Mouse (Mus musculus) MEL (cell line): Measurements from ENCODE around the gene Scd3. TPM values are rescaled to one million over a fixed set of nuclear protein-coding genes. Genes with fewer than 3 reads are reported as not detected.

Experiments
- DNase-seq: peaks from one replicate; pipeline ENCODE4 v3.0.0; 2011; ENCODE audit warnings: low read depth, low spot score
- H3K27ac ChIP-seq: 2 replicates; pipeline ENCODE4 v1.5.1; 2012; ENCODE audit warnings: low read depth, mild to moderate bottlenecking, control low read depth, low read length, moderate library complexity; ENCODE audit not compliant: control insufficient read depth
- H3K27me3 ChIP-seq, 2 experiments: fragments of 150-350 bp in 1 of 2; sonication (generic) in 1 of 2; 2 replicates each; pipeline ENCODE4 v1.6.1; 2012; ENCODE audit warnings: low read length in 2 of 2, mild to moderate bottlenecking in 2 of 2, improper control_type of control experiment in 1 of 2, moderate library complexity in 1 of 2; ENCODE audit not compliant: insufficient read depth in 2 of 2, control insufficient read depth in 1 of 2
- H3K36me3 ChIP-seq, 2 experiments: 2 replicates each; pipeline ENCODE4 v1.6.1; 2012 to 2014; ENCODE audit warnings: low read length in 2 of 2, improper control_type of control experiment in 1 of 2, inconsistent platforms in 1 of 2, mild to moderate bottlenecking in 1 of 2; ENCODE audit not compliant: insufficient read depth in 2 of 2, control insufficient read depth in 1 of 2
- H3K4me1 ChIP-seq, 2 experiments: fragments of 150-350 bp in 1 of 2; sonication (generic) in 1 of 2; 2 replicates each; pipeline ENCODE4 v1.6.1; 2012; ENCODE audit warnings: low read length in 2 of 2, improper control_type of control experiment in 1 of 2, mild to moderate bottlenecking in 1 of 2; ENCODE audit not compliant: insufficient read depth in 2 of 2, control insufficient read depth in 1 of 2
- H3K4me3 ChIP-seq, 2 experiments: fragments of 150-350 bp in 1 of 2; sonication (generic) in 1 of 2; 2 replicates each; pipeline ENCODE4 v1.5.1; 2012; ENCODE audit warnings: low read depth in 2 of 2, low read length in 2 of 2, mild to moderate bottlenecking in 2 of 2, moderate library complexity in 2 of 2, control low read depth in 1 of 2, improper control_type of control experiment in 1 of 2; ENCODE audit not compliant: control insufficient read depth in 1 of 2, insufficient read depth in 1 of 2
- H3K79me2 ChIP-seq: 2 replicates; pipeline ENCODE4 v1.6.1; 2012; ENCODE audit warnings: mild to moderate bottlenecking, low read length, moderate library complexity; ENCODE audit not compliant: control insufficient read depth, poor library complexity, insufficient read depth
- H3K9ac ChIP-seq: 2 replicates; pipeline ENCODE4 v1.6.1; 2012; ENCODE audit warnings: low read depth, mild to moderate bottlenecking, control low read depth, low read length, moderate library complexity; ENCODE audit not compliant: control insufficient read depth, poor library complexity, severe bottlenecking
- H3K9me3 ChIP-seq: fragments of 150-350 bp; sonication (generic); replicated peaks from 2 replicates; pipeline ENCODE4 v1.6.1; 2012; ENCODE audit warnings: mild to moderate bottlenecking, low read length, improper control_type of control experiment, moderate library complexity; ENCODE audit not compliant: insufficient read depth
- CTCF ChIP-seq, 3 experiments: IDR thresholded peaks in 2 of 3; conservative IDR thresholded peaks in 1 of 3; 2 replicates each; pipeline ENCODE4 v1.5.1; 2011 to 2012; ENCODE audit warnings: low read length in 3 of 3, low read depth in 2 of 3, mild to moderate bottlenecking in 2 of 3, improper control_type of control experiment in 1 of 3, inconsistent platforms in 1 of 3, mixed read lengths in 1 of 3, moderate library complexity in 1 of 3; ENCODE audit not compliant: control insufficient read depth in 1 of 3, insufficient read depth in 1 of 3, poor library complexity in 1 of 3, severe bottlenecking in 1 of 3
- EP300 ChIP-seq, 2 experiments: IDR thresholded peaks; 2 replicates each; pipeline ENCODE4 v1.6.1; 2011; ENCODE audit warnings: improper control_type of control experiment in 2 of 2, low read length in 2 of 2, low read depth in 1 of 2, mild to moderate bottlenecking in 1 of 2
- ETS1 ChIP-seq: IDR thresholded peaks from 2 replicates; pipeline ENCODE4 v1.6.1; 2012; ENCODE audit warnings: low read depth, mild to moderate bottlenecking, inconsistent platforms, low read length, improper control_type of control experiment, moderate library complexity
- GATA1 ChIP-seq: IDR thresholded peaks from 2 replicates; pipeline ENCODE4 v1.6.1; 2011; ENCODE audit warnings: low read depth, low read length, improper control_type of control experiment
- HCFC1 ChIP-seq: IDR thresholded peaks from 2 replicates; pipeline ENCODE4 v1.6.1; 2012; ENCODE audit warnings: low read depth, mild to moderate bottlenecking, inconsistent platforms, low read length, improper control_type of control experiment, moderate library complexity
- MYC ChIP-seq: IDR thresholded peaks from 2 replicates; pipeline ENCODE4 v1.6.1; 2011; ENCODE audit warnings: low read depth, mild to moderate bottlenecking, low read length, improper control_type of control experiment, moderate library complexity
- POLR2A ChIP-seq, 2 experiments: IDR thresholded peaks; 2 replicates each; pipeline ENCODE4 v1.6.1; 2011 to 2012; ENCODE audit warnings: low read length in 2 of 2, mild to moderate bottlenecking in 2 of 2, control low read depth in 1 of 2, improper control_type of control experiment in 1 of 2, low read depth in 1 of 2, moderate library complexity in 1 of 2; ENCODE audit not compliant: control insufficient read depth in 1 of 2, insufficient read depth in 1 of 2, poor library complexity in 1 of 2
- RCOR1 ChIP-seq: IDR thresholded peaks from 2 replicates; pipeline ENCODE4 v1.6.1; 2012; ENCODE audit warnings: low read depth, mild to moderate bottlenecking, inconsistent platforms, low read length, improper control_type of control experiment
- TAL1 ChIP-seq: IDR thresholded peaks from 2 replicates; pipeline ENCODE4 v1.6.1; 2012; ENCODE audit warnings: mild to moderate bottlenecking, inconsistent platforms, low read length, moderate library complexity, mixed read lengths
- TBP ChIP-seq: IDR thresholded peaks from 2 replicates; pipeline ENCODE4 v1.8.0; 2011; ENCODE audit warnings: low read depth, low read length, improper control_type of control experiment
- ZKSCAN1 ChIP-seq: IDR thresholded peaks from 2 replicates; pipeline ENCODE4 v1.6.1; 2012; ENCODE audit warnings: low read depth, mild to moderate bottlenecking, inconsistent platforms, low read length, improper control_type of control experiment, moderate library complexity
- ZNF384 ChIP-seq: IDR thresholded peaks from 2 replicates; pipeline ENCODE4 v1.6.1; 2012; ENCODE audit warnings: low read depth, mild to moderate bottlenecking, inconsistent platforms, low read length, improper control_type of control experiment
- polyA plus RNA-seq, 2 experiments: library from polyadenylated mRNA; stranded (reverse) in 1 of 2; unstranded in 1 of 2; fragments of >175 nt in 1 of 2; fragments of >200 nt in 1 of 2; gene quantifications; 2 replicates each; pipeline versions ENCODE4 v1.2.1 to v1.2.4; 2012; ENCODE audit warnings: low replicate concordance in 2 of 2, low read depth in 1 of 2; ENCODE audit not compliant: insufficient read length in 2 of 2, insufficient read depth in 1 of 2, missing spikeins in 1 of 2
- total RNA-seq: library from RNA; depleted of rRNA; stranded (reverse); fragments of 300-350 nt; gene quantifications from 2 replicates; pipeline ENCODE4 v1.2.3, GENCODE M21; 2012

Scd3 gene
- total and polyA plus RNA-seq, 3 experiments: 0.65 to 745 (median 0.96) TPM

GRCm38 (mm10) chr19:44180502-44180901 lies 22.6 kb upstream of the Scd3 start:
- H3K79me2 ChIP-seq: no peaks in the 10 kb centered on the region
- no peaks in the 10 kb centered on the region for H3K9me3 ChIP-seq
- no peak overlapping the region for H3K27ac ChIP-seq
- H3K36me3 ChIP-seq: peaks cover 0 to 12% of the 10 kb centered on the region in 2 experiments; a peak in 2 of 4 replicates
- H3K27me3 ChIP-seq: no peaks in the 10 kb centered on the region; a peak in 3 of 4 replicates
- DNase-seq: no peak
- no peak for TF ChIP-seq POLR2A (IDR thresholded peaks at IDR 0.05; ENCODE audit: control insufficient read depth in 1 of 2, insufficient read depth in 1 of 2, low read depth in 1 of 2, low read length in 2 of 2, poor library complexity in 1 of 2)
- H3K4me1 ChIP-seq: peaks cover 0 to 16% of the 10 kb centered on the region in 2 experiments; a peak in 2 of 4 replicates
- no peak overlapping the region for H3K9ac ChIP-seq
- H3K4me3 ChIP-seq: no peak overlapping the region

- Histone ChIP-seq H3K27me3 (peaks cover under 1 to 7% of the 10 kb centered on the region in 2 experiments), H3K4me1 (peaks cover 0 to 12% of the 10 kb centered on the region in 2 experiments; a peak in 2 of 4 replicates), H3K27ac (no peak overlapping the region), H3K4me3 (no peak overlapping the region), H3K9me3 (no peaks in the 10 kb centered on the region), H3K9ac (no peak overlapping the region), H3K36me3 (peaks cover 0 to 6% of the 10 kb centered on the region in 2 experiments; a peak in 2 of 4 replicates), H3K79me2 (no peaks in the 10 kb centered on the region)
- TF ChIP-seq CTCF (IDR thresholded peaks at IDR 0.05 in 2 of 3, conservative IDR thresholded peaks at IDR 0.05 in 1 of 3; ENCODE audit: control insufficient read depth in 1 of 3, insufficient read depth in 1 of 3, low read depth in 2 of 3, low read length in 3 of 3, poor library complexity in 1 of 3, severe bottlenecking in 1 of 3) (no peak), RCOR1 (0 out of 2 replicates have a peak, but pooled peaks have one; percentile 6), TBP (no peak), HCFC1 (no peak), MYC (peak; percentile 80; the same call in 1 of the 2 replicates), ZKSCAN1 (no peak), ETS1 (peak; percentile 13; the same call in 1 of the 2 replicates), TAL1 (peak; percentile 33; the same call in 1 of the 2 replicates), EP300 (IDR thresholded peaks at IDR 0.05; ENCODE audit: low read depth in 1 of 2, low read length in 2 of 2) (peak in 1 of 2 experiments; percentile 34; a peak in 1 of 4 replicates), GATA1 (peak; percentile 66)
- peak; percentile 53 for DNase-seq
These were observed 19.1 kb upstream of the Scd3 start for GRCm38 (mm10) chr19:44183968-44184367.

- TF ChIP-seq ZNF384: no peak
- Histone ChIP-seq H3K4me3 (no peak overlapping the region), H3K9ac (no peak overlapping the region), H3K79me2 (no peaks in the 10 kb centered on the region), H3K4me1 (peaks cover 0 to 6% of the 10 kb centered on the region in 2 experiments; a peak in 2 of 4 replicates), H3K36me3 (peaks cover 0 to 2% of the 10 kb centered on the region in 2 experiments; a peak in 2 of 4 replicates), H3K27ac (no peak overlapping the region), H3K9me3 (no peaks in the 10 kb centered on the region), H3K27me3 (peaks cover 11 to 12% of the 10 kb centered on the region in 2 experiments)
- no peak for DNase-seq
These were observed 14.0 kb upstream of the Scd3 start for GRCm38 (mm10) chr19:44189056-44189455.
